Mouse (Mus musculus) stomach, postnatal 0 days (tissue): ENCODE results near the gene Gm45799. TPM values are rescaled to one million over a fixed set of nuclear protein-coding genes. Genes with fewer than 3 reads are reported as not detected.

Experiments used
- ATAC-seq: fragments of 200-750 bp; cut with Nextera tagmentation; 2 replicates; pipeline ENCODE4 v1.8.0; 2017; ENCODE audit not compliant: low FRiP score, low TSS enrichment
- DNase-seq: peaks from one replicate; pipeline ENCODE4 v3.0.0-alpha.2; 2016; ENCODE audit warnings: low spot score
- H3K27ac ChIP-seq: fragments of 300-500 bp; sonication (generic); replicated peaks from 2 replicates; pipeline ENCODE4 v1.5.1; 2014; ENCODE audit warnings: mild to moderate bottlenecking, control low read depth
- H3K27me3 ChIP-seq: fragments of 300-500 bp; sonication (generic); 2 replicates; pipeline ENCODE4 v1.6.1; 2014; ENCODE audit warnings: low read length; ENCODE audit not compliant: control insufficient read depth, insufficient read depth
- H3K36me3 ChIP-seq: fragments of 300-500 bp; sonication (generic); 2 replicates; pipeline ENCODE4 v1.6.1; 2014; ENCODE audit warnings: low read length, mixed read lengths; ENCODE audit not compliant: control insufficient read depth, insufficient read depth
- H3K4me1 ChIP-seq: fragments of 300-500 bp; sonication (generic); replicated peaks from 2 replicates; pipeline ENCODE4 v1.6.1; 2014; ENCODE audit warnings: antibody characterized with exemption; ENCODE audit not compliant: control insufficient read depth, insufficient read depth
- H3K4me2 ChIP-seq: fragments of 300-500 bp; sonication (generic); replicated peaks from 2 replicates; pipeline ENCODE4 v1.6.1; 2014; ENCODE audit warnings: low read depth, mild to moderate bottlenecking, control low read depth, moderate library complexity
- H3K4me3 ChIP-seq: fragments of 300-500 bp; sonication (generic); 2 replicates; pipeline ENCODE4 v1.5.1; 2014; ENCODE audit warnings: low read depth, low read length, control low read depth
- H3K9ac ChIP-seq: fragments of 300-500 bp; sonication (generic); 2 replicates; pipeline ENCODE4 v1.6.1; 2014; ENCODE audit warnings: mild to moderate bottlenecking, low read length, control low read depth, mixed read lengths
- H3K9me3 ChIP-seq: fragments of 300-500 bp; sonication (generic); 2 replicates; pipeline ENCODE4 v1.6.1; 2016; ENCODE audit warnings: low read length; ENCODE audit not compliant: control insufficient read depth
- CTCF ChIP-seq: IDR thresholded peaks from 2 replicates; pipeline ENCODE4 v1.5.1; 2016; ENCODE audit warnings: antibody characterized with exemption, low read depth, mild to moderate bottlenecking, moderate library complexity
- EP300 ChIP-seq: optimal IDR thresholded peaks from 2 replicates; pipeline ENCODE3; 2016; ENCODE audit warnings: antibody characterized with exemption
- WGBS: fragments of 180-500 bp; shearing (Covaris S2); extraction: QIAGEN DNeasy Blood & Tissue Kit; methylation state at CpG from one replicate; pipeline ENCODE4 v1.1.7; 2014; 5-methylcytosine and 5-hydroxymethylcytosine counted together
- polyA plus RNA-seq: library from polyadenylated mRNA; unstranded; fragments of >200 nt; fragmentation: Nextera tagmentation; extraction: Ambion mirVana; gene quantifications from 2 replicates; pipeline ENCODE4 v1.2.1, GENCODE M21; 2015

The Gm45799 gene
- polyA plus RNA-seq, 1 experiment from 2014 or later = 45.1 TPM

DNA sequence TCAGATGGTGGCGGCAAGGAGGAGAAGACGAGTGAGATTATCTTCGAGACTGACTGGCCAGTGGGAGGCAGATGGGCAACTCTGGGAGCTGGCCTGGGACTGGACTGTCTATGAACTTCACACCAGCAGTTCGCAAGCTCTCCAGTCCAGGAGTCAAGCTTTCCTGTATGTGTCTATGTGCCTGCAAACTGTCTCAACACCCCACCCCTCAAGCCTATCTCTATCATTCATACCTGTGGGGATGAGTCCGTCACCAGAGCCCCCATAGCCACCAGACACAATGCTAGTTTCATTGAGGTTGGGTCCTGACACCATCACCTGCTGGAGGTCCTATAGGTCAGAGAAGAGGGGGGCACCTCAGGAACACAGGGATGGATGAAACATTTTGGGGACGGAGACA is 1.6 kb upstream of the Gm45799 start:
- peaks cover 3% of the 10 kb centered on the region; the same call in 1 of the 2 replicates for H3K36me3 ChIP-seq
- peaks cover 15% of the 10 kb centered on the region; the same call in 1 of the 2 replicates for H3K4me1 ChIP-seq
- H3K9ac ChIP-seq = no peak overlapping the region
- ATAC-seq (no peak), DNase-seq (no peak)
- no peak for TF ChIP-seq EP300
- no peak for TF ChIP-seq CTCF
- 89% methylated on average over 6 of the region's 6 CpGs for WGBS
- no peak overlapping the region for H3K4me3 ChIP-seq
- no peaks in the 10 kb centered on the region for H3K27me3 ChIP-seq
- no peak overlapping the region for H3K4me2 ChIP-seq
- H3K27ac ChIP-seq = no peak overlapping the region
- H3K9me3 ChIP-seq = no peaks in the 10 kb centered on the region

- no peak for DNase-seq
- H3K4me2 ChIP-seq = peak overlapping the region; percentile 93
- H3K27ac ChIP-seq = no peak overlapping the region
Measured at GRCm38 (mm10) chr7:105639304-105639703, 1.0 kb upstream of the Gm45799 start.

GRCm38 (mm10) chr7:105639756-105640155 is 596 bp upstream of the Gm45799 start, which contains the start of gene Timm10b:
TSS of gene Timm10b (plus strand) at chr7:105640056.
- H3K9ac ChIP-seq = peak within 1 kb of the TSS; percentile 88
- 0% methylated on average over 2 of the region's 2 CpGs for WGBS
- DNase-seq (no peak), ATAC-seq (peak; percentile 9)
- TF ChIP-seq EP300 = no peak
- no peak for TF ChIP-seq CTCF
- peaks cover 3% of the 10 kb centered on the region; the same call in 1 of the 2 replicates for H3K36me3 ChIP-seq
- peaks cover 12% of the 10 kb centered on the region; the same call in 1 of the 2 replicates for H3K4me1 ChIP-seq
- H3K4me2 ChIP-seq = peak within 1 kb of the TSS; percentile 93
- H3K27ac ChIP-seq = peak within 1 kb of the TSS; percentile 92
- H3K27me3 ChIP-seq = no peaks in the 10 kb centered on the region
- peak within 1 kb of the TSS; percentile 73 for H3K4me3 ChIP-seq
- no peaks in the 10 kb centered on the region for H3K9me3 ChIP-seq

More at GRCm38 (mm10) chr7:105639304-105639703, 1.0 kb upstream of the Gm45799 start:
- TF ChIP-seq CTCF (no peak), EP300 (no peak)
- 44% methylated on average over 9 of the region's 9 CpGs for WGBS
- peak overlapping the region; percentile 73 for H3K4me3 ChIP-seq
- no peaks in the 10 kb centered on the region for H3K27me3 ChIP-seq
- no peak for ATAC-seq
- peaks cover 12% of the 10 kb centered on the region; the same call in 1 of the 2 replicates for H3K4me1 ChIP-seq
- peaks cover 3% of the 10 kb centered on the region; the same call in 1 of the 2 replicates for H3K36me3 ChIP-seq
- peak overlapping the region; percentile 88 for H3K9ac ChIP-seq
- no peaks in the 10 kb centered on the region for H3K9me3 ChIP-seq

- peak overlapping the region; percentile 93 for H3K4me2 ChIP-seq
- H3K9ac ChIP-seq = peak overlapping the region; percentile 83
- peak; percentile 17 for ATAC-seq
- H3K4me3 ChIP-seq = peak overlapping the region; percentile 73
- 1% methylated on average over 18 of the region's 18 CpGs for WGBS
- peak; percentile 48 for DNase-seq
- TF ChIP-seq CTCF (peak; percentile 29; the same call in 1 of the 2 replicates), EP300 (no peak)
- no peaks in the 10 kb centered on the region for H3K9me3 ChIP-seq
- no peaks in the 10 kb centered on the region for H3K27me3 ChIP-seq
- peak overlapping the region; percentile 92 for H3K27ac ChIP-seq
- peaks cover 12% of the 10 kb centered on the region; the same call in 1 of the 2 replicates for H3K4me1 ChIP-seq
- H3K36me3 ChIP-seq = peaks cover 3% of the 10 kb centered on the region; the same call in 1 of the 2 replicates
Measured at GRCm38 (mm10) chr7:105640894-105641255, 523 bp downstream of the Gm45799 start.

GRCm38 (mm10) chr7:105641936-105642335 is 1.6 kb downstream of the Gm45799 start:
- Histone ChIP-seq H3K27me3 (no peaks in the 10 kb centered on the region), H3K9ac (no peak overlapping the region), H3K9me3 (no peaks in the 10 kb centered on the region), H3K27ac (no peak overlapping the region), H3K4me3 (no peak overlapping the region), H3K4me2 (no peak overlapping the region), H3K4me1 (peaks cover 12% of the 10 kb centered on the region; the same call in 1 of the 2 replicates), H3K36me3 (no peaks in the 10 kb centered on the region; the same call in 1 of the 2 replicates)
- no peak for ATAC-seq
- no peak for TF ChIP-seq CTCF
- TF ChIP-seq EP300 = no peak
- 62% methylated on average over 3 of the region's 3 CpGs for WGBS
- DNase-seq = no peak

- ATAC-seq (peak; percentile 96), DNase-seq (peak; percentile 86)
- H3K36me3 ChIP-seq = no peaks in the 10 kb centered on the region
- no peaks in the 10 kb centered on the region for H3K4me1 ChIP-seq
- H3K4me3 ChIP-seq = peak within 1 kb of the TSS; percentile 43
- H3K9ac ChIP-seq = peak within 1 kb of the TSS; percentile 41
- 1% methylated on average over 17 of the region's 17 CpGs for WGBS
- no peaks in the 10 kb centered on the region for H3K9me3 ChIP-seq
- TF ChIP-seq EP300 (no peak), CTCF (peak; percentile 72)
- H3K27me3 ChIP-seq = no peaks in the 10 kb centered on the region
- H3K4me2 ChIP-seq = peak within 1 kb of the TSS; percentile 83
- H3K27ac ChIP-seq = peak within 1 kb of the TSS; percentile 53
Measured at GRCm38 (mm10) chr7:105650639-105651435, 10.5 kb downstream of the Gm45799 start, which contains the start of gene Dnhd1. TSS of gene Dnhd1 (plus strand) at chr7:105650827.
